Mouse (Mus musculus) erythroblast, embryonic 14.5 days (primary cell): ENCODE data around the gene Ccdc142. TPM values are rescaled to one million over a fixed set of nuclear protein-coding genes. Genes with fewer than 3 reads are reported as not detected.

Experiments used
- H3K27me3 ChIP-seq: 2 replicates; pipeline ENCODE4 v1.6.1; 2012; ENCODE audit warnings: inconsistent platforms; ENCODE audit not compliant: control insufficient read depth
- H3K36me3 ChIP-seq: 2 replicates; pipeline ENCODE4 v1.6.1; 2012; ENCODE audit warnings: mild to moderate bottlenecking, inconsistent platforms; ENCODE audit not compliant: control insufficient read depth
- H3K4me1 ChIP-seq: 2 replicates; pipeline ENCODE4 v1.6.1; 2012; ENCODE audit warnings: inconsistent platforms; ENCODE audit not compliant: control insufficient read depth
- H3K4me3 ChIP-seq: replicated peaks from 2 replicates; pipeline ENCODE3; 2012; ENCODE audit warnings: moderate library complexity, mild to moderate bottlenecking, inconsistent platforms
- H3K9me3 ChIP-seq: 2 replicates; pipeline ENCODE4 v1.6.1; 2012; ENCODE audit warnings: low read length, inconsistent platforms, mixed read lengths; ENCODE audit not compliant: control insufficient read depth
- GATA1 ChIP-seq: IDR thresholded peaks from 2 replicates; pipeline ENCODE4 v1.6.1; 2012; ENCODE audit warnings: low read length, inconsistent platforms, mixed read lengths
- TAL1 ChIP-seq: IDR thresholded peaks from 3 replicates; pipeline ENCODE4 v1.6.1; 2012; ENCODE audit warnings: low read length, inconsistent platforms, mixed read lengths
- polyA plus RNA-seq: library from polyadenylated mRNA; stranded (reverse); fragments of >175 nt; gene quantifications from 2 replicates; pipeline ENCODE4 v1.2.3, GENCODE M21; 2012

Ccdc142 gene
- polyA plus RNA-seq, 1 experiment = 0.18 TPM

- Histone ChIP-seq H3K27me3 (peaks cover 35% of the 10 kb centered on the region), H3K4me1 (peaks cover 3% of the 10 kb centered on the region), H3K9me3 (no peaks in the 10 kb centered on the region), H3K4me3 (no peak overlapping the region), H3K36me3 (peaks cover 7% of the 10 kb centered on the region; the same call in 1 of the 2 replicates)
- no peak for TF ChIP-seq TAL1
- TF ChIP-seq GATA1 = no peak
Measured at GRCm38 (mm10) chr6:83145209-83145608, 43.8 kb downstream of the Ccdc142 start.

GRCm38 (mm10) chr6:83145805-83146204 is 44.4 kb downstream of the Ccdc142 start:
- H3K36me3 ChIP-seq = peaks cover 7% of the 10 kb centered on the region; the same call in 1 of the 2 replicates
- no peak for TF ChIP-seq TAL1
- TF ChIP-seq GATA1 = no peak
- H3K27me3 ChIP-seq = peaks cover 33% of the 10 kb centered on the region
- H3K4me1 ChIP-seq = peaks cover 3% of the 10 kb centered on the region
- H3K4me3 ChIP-seq = no peak overlapping the region
- H3K9me3 ChIP-seq = no peaks in the 10 kb centered on the region

- Histone ChIP-seq H3K9me3 (no peaks in the 10 kb centered on the region), H3K4me1 (peaks cover 3% of the 10 kb centered on the region), H3K36me3 (peaks cover 10% of the 10 kb centered on the region; the same call in 1 of the 2 replicates), H3K27me3 (peaks cover 22% of the 10 kb centered on the region), H3K4me3 (no peak overlapping the region)
- no peak for TF ChIP-seq TAL1
- no peak for TF ChIP-seq GATA1
Measured at GRCm38 (mm10) chr6:83147280-83147679, 45.9 kb downstream of the Ccdc142 start.

GRCm38 (mm10) chr6:83151721-83152120 is 50.3 kb downstream of the Ccdc142 start:
- Histone ChIP-seq H3K4me1 (peaks cover 14% of the 10 kb centered on the region), H3K36me3 (peaks cover 10% of the 10 kb centered on the region; the same call in 1 of the 2 replicates), H3K4me3 (no peak overlapping the region), H3K9me3 (no peaks in the 10 kb centered on the region), H3K27me3 (peaks cover 43% of the 10 kb centered on the region)
- TF ChIP-seq GATA1 = no peak
- TF ChIP-seq TAL1 = no peak

GRCm38 (mm10) chr6:83153038-83153437 is 51.6 kb downstream of the Ccdc142 start:
- no peak for TF ChIP-seq TAL1
- TF ChIP-seq GATA1 = no peak
- Histone ChIP-seq H3K4me3 (no peak overlapping the region), H3K27me3 (peaks cover 47% of the 10 kb centered on the region), H3K4me1 (peaks cover 14% of the 10 kb centered on the region), H3K9me3 (no peaks in the 10 kb centered on the region), H3K36me3 (peaks cover 9% of the 10 kb centered on the region; the same call in 1 of the 2 replicates)

- TF ChIP-seq GATA1 (no peak), TAL1 (no peak)
- Histone ChIP-seq H3K4me3 (no peak overlapping the region), H3K27me3 (peaks cover 47% of the 10 kb centered on the region), H3K4me1 (peaks cover 14% of the 10 kb centered on the region), H3K9me3 (no peaks in the 10 kb centered on the region), H3K36me3 (peaks cover 7% of the 10 kb centered on the region; the same call in 1 of the 2 replicates)
Measured at GRCm38 (mm10) chr6:83153485-83153884, 52.1 kb downstream of the Ccdc142 start.

- Histone ChIP-seq H3K4me3 (peak overlapping the region; percentile 60), H3K9me3 (no peaks in the 10 kb centered on the region), H3K36me3 (peaks cover 3% of the 10 kb centered on the region; the same call in 1 of the 2 replicates), H3K27me3 (peaks cover 57% of the 10 kb centered on the region), H3K4me1 (peaks cover 14% of the 10 kb centered on the region)
- no peak for TF ChIP-seq GATA1
- TF ChIP-seq TAL1 = no peak
Measured at GRCm38 (mm10) chr6:83155552-83156238, 54.3 kb downstream of the Ccdc142 start.

GRCm38 (mm10) chr6:83156259-83156684 is 54.9 kb downstream of the Ccdc142 start, which contains the start of the genes Wdr54 and 1700003E16Rik:
Gene Wdr54, minus strand, starts transcription at chr6:83156397.
Gene 1700003E16Rik, plus strand, starts transcription at chr6:83156404.
- peaks cover 3% of the 10 kb centered on the region; the same call in 1 of the 2 replicates for H3K36me3 ChIP-seq
- peak within 1 kb of the TSS; percentile 60 for H3K4me3 ChIP-seq
- no peaks in the 10 kb centered on the region for H3K9me3 ChIP-seq
- TF ChIP-seq GATA1 (no peak), TAL1 (no peak)
- peaks cover 14% of the 10 kb centered on the region for H3K4me1 ChIP-seq
- peaks cover 63% of the 10 kb centered on the region for H3K27me3 ChIP-seq

Other genes with a start within 250 kb of the Ccdc142 start
- not detected in 2 replicates for gene Sema4f, start 161.8 kb upstream of the Ccdc142 start, polyA plus RNA-seq
- 8.2 and 8.8 TPM in 2 replicates for gene M1ap, start 154.7 kb upstream of the Ccdc142 start, polyA plus RNA-seq
- gene Dok1, start 68.1 kb upstream of the Ccdc142 start, polyA plus RNA-seq = 27.8 and 28.7 TPM in 2 replicates
- gene Loxl3, start 67.4 kb upstream of the Ccdc142 start, polyA plus RNA-seq = 0.01 and 0.02 TPM in 2 replicates
- gene Aup1, start 47.1 kb upstream of the Ccdc142 start, polyA plus RNA-seq = 310 and 339 TPM in 2 replicates
- 6.2 and 6.6 TPM in 2 replicates for gene Htra2, start 46.3 kb upstream of the Ccdc142 start, polyA plus RNA-seq
- 0.14 and 0.18 TPM in 2 replicates for gene Dqx1, start 43.8 kb upstream of the Ccdc142 start, polyA plus RNA-seq
- gene Tlx2, start 31.3 kb upstream of the Ccdc142 start, polyA plus RNA-seq = not detected in 2 replicates
- gene Pcgf1, start 23.7 kb upstream of the Ccdc142 start, polyA plus RNA-seq = 1.5 and 2.2 TPM in 2 replicates
- gene Lbx2, start 15.2 kb upstream of the Ccdc142 start, polyA plus RNA-seq = 0.05 TPM in 1 of 2 replicates, not detected in the other
- gene Gm42688, start within 50 bp of the Ccdc142 start, polyA plus RNA-seq = 0.18 and 0.27 TPM in 2 replicates
- 12.3 and 12.8 TPM in 2 replicates for gene Mrpl53, start 7.4 kb downstream of the Ccdc142 start, polyA plus RNA-seq
- gene Mogs, start 13.9 kb downstream of the Ccdc142 start, polyA plus RNA-seq = 3.9 and 4.2 TPM in 2 replicates
- gene Wbp1, start 20.0 kb downstream of the Ccdc142 start, polyA plus RNA-seq = 16.2 and 18.3 TPM in 2 replicates
- 26.4 TPM in 2 replicates for gene Ino80b, start 23.8 kb downstream of the Ccdc142 start, polyA plus RNA-seq
- 0.26 and 0.39 TPM in 2 replicates for gene Rtkn, start 33.9 kb downstream of the Ccdc142 start, polyA plus RNA-seq
- gene Wdr54, start 54.8 kb downstream of the Ccdc142 start, polyA plus RNA-seq = 0.01 and 0.02 TPM in 2 replicates
- gene 1700003E16Rik, start 54.8 kb downstream of the Ccdc142 start, polyA plus RNA-seq = not detected in 2 replicates
- gene Dctn1, start 64.3 kb downstream of the Ccdc142 start, polyA plus RNA-seq = 27.2 and 36.9 TPM in 2 replicates
- 1.8 and 2.3 TPM in 2 replicates for gene Slc4a5, start 118.2 kb downstream of the Ccdc142 start, polyA plus RNA-seq
- gene Mthfd2, start 224.3 kb downstream of the Ccdc142 start, polyA plus RNA-seq = 5.3 and 6.1 TPM in 2 replicates
- gene Mob1a, start 224.4 kb downstream of the Ccdc142 start, polyA plus RNA-seq = 1.8 and 2.4 TPM in 2 replicates
- gene Bola3, start 247.5 kb downstream of the Ccdc142 start, polyA plus RNA-seq = 25.9 and 28.1 TPM in 2 replicates